Mouse (Mus musculus): ENCODE measurements around the gene Ddx58. TPM values are rescaled to one million over a fixed set of nuclear protein-coding genes. Genes with fewer than 3 reads are reported as not detected.

Ddx58 gene
- polyA plus RNA-seq (2015; fragmentation: Nextera tagmentation; extraction: Ambion mirVana) = 18.0 and 19.3 TPM in 2 replicates

- H3K4me3 ChIP-seq (ENCODE audit: low read depth, low read length) = peak within 1 kb of the TSS; percentile 76
- ATAC-seq = peak; percentile 75
- 0 out of 2 replicates have a peak, but pooled peaks cover 4% of the 10 kb centered on the region for H3K36me3 ChIP-seq (ENCODE audit: control insufficient read depth, insufficient read depth)
- no peaks in the 10 kb centered on the region for H3K27me3 ChIP-seq (replicated peaks; ENCODE audit: control insufficient read depth, insufficient read depth, low read length)
- H3K27ac ChIP-seq (ENCODE audit: low read depth, low read length) = peak within 1 kb of the TSS; percentile 90
- 2% methylated on average over 34 of the region's 35 CpGs for WGBS
- no peaks in the 10 kb centered on the region for H3K9me3 ChIP-seq (ENCODE audit: control insufficient read depth)
- no peak for TF ChIP-seq CTCF (IDR thresholded peaks at IDR 0.05; ENCODE audit: low read depth)
- 0 out of 2 replicates have a peak, but pooled peaks cover 3% of the 10 kb centered on the region for H3K4me1 ChIP-seq (replicated peaks; ENCODE audit: control insufficient read depth, insufficient read depth, low read length)
- H3K4me2 ChIP-seq (replicated peaks; ENCODE audit: low read depth) = peak within 1 kb of the TSS; percentile 91
- H3K9ac ChIP-seq (ENCODE audit: low read depth, low read length) = peak within 1 kb of the TSS; percentile 68
These were observed at the start of gene Ddx58 for GRCm38 (mm10) chr4:40239409-40240271. Gene Ddx58, minus strand, starts transcription at chr4:40239828.

GRCm38 (mm10) chr4:40289046-40289445 is 49.4 kb upstream of the Ddx58 start:
- H3K9me3 ChIP-seq (ENCODE audit: control insufficient read depth) = 0 out of 2 replicates have a peak, but pooled peaks cover 6% of the 10 kb centered on the region
- 81% methylated on average over 2 of the region's 2 CpGs for WGBS
- H3K9ac ChIP-seq (ENCODE audit: low read depth, low read length) = no peak overlapping the region
- no peaks in the 10 kb centered on the region for H3K36me3 ChIP-seq (ENCODE audit: control insufficient read depth, insufficient read depth)
- H3K27me3 ChIP-seq (replicated peaks; ENCODE audit: control insufficient read depth, insufficient read depth, low read length) = no peaks in the 10 kb centered on the region
- no peaks in the 10 kb centered on the region for H3K4me1 ChIP-seq (replicated peaks; ENCODE audit: control insufficient read depth, insufficient read depth, low read length)
- no peak overlapping the region for H3K4me2 ChIP-seq (replicated peaks; ENCODE audit: low read depth)
- no peak overlapping the region for H3K27ac ChIP-seq (ENCODE audit: low read depth, low read length)
- TF ChIP-seq CTCF (IDR thresholded peaks at IDR 0.05; ENCODE audit: low read depth) = no peak
- H3K4me3 ChIP-seq (ENCODE audit: low read depth, low read length) = no peak overlapping the region
- no peak for ATAC-seq

- H3K4me2 ChIP-seq (replicated peaks; ENCODE audit: low read depth) = no peak overlapping the region
- no peak for TF ChIP-seq CTCF (IDR thresholded peaks at IDR 0.05; ENCODE audit: low read depth)
- H3K27me3 ChIP-seq (replicated peaks; ENCODE audit: control insufficient read depth, insufficient read depth, low read length) = no peaks in the 10 kb centered on the region
- H3K27ac ChIP-seq (ENCODE audit: low read depth, low read length) = no peak overlapping the region
- no peaks in the 10 kb centered on the region for H3K4me1 ChIP-seq (replicated peaks; ENCODE audit: control insufficient read depth, insufficient read depth, low read length)
- no peak overlapping the region for H3K4me3 ChIP-seq (ENCODE audit: low read depth, low read length)
- ATAC-seq = no peak
- H3K9me3 ChIP-seq (ENCODE audit: control insufficient read depth) = no peaks in the 10 kb centered on the region
- no peaks in the 10 kb centered on the region for H3K36me3 ChIP-seq (ENCODE audit: control insufficient read depth, insufficient read depth)
- 82% methylated on average over 6 of the region's 6 CpGs for WGBS
- H3K9ac ChIP-seq (ENCODE audit: low read depth, low read length) = no peak overlapping the region
These were observed 47.8 kb upstream of the Ddx58 start for GRCm38 (mm10) chr4:40287415-40287814.

- no peak for ATAC-seq
- Histone ChIP-seq H3K9me3 (ENCODE audit: control insufficient read depth) (no peaks in the 10 kb centered on the region), H3K27ac (ENCODE audit: low read depth, low read length) (no peak overlapping the region), H3K4me2 (replicated peaks; ENCODE audit: low read depth) (no peak overlapping the region), H3K4me3 (ENCODE audit: low read depth, low read length) (no peak overlapping the region), H3K36me3 (ENCODE audit: control insufficient read depth, insufficient read depth) (no peaks in the 10 kb centered on the region), H3K27me3 (replicated peaks; ENCODE audit: control insufficient read depth, insufficient read depth, low read length) (no peaks in the 10 kb centered on the region), H3K9ac (ENCODE audit: low read depth, low read length) (no peak overlapping the region), H3K4me1 (replicated peaks; ENCODE audit: control insufficient read depth, insufficient read depth, low read length) (no peaks in the 10 kb centered on the region)
- TF ChIP-seq CTCF (IDR thresholded peaks at IDR 0.05; ENCODE audit: low read depth) = peak; percentile 89
- WGBS = 13% methylated on average over 4 of the region's 4 CpGs
These were observed 46.0 kb upstream of the Ddx58 start for GRCm38 (mm10) chr4:40285582-40285981.

- H3K4me3 ChIP-seq (ENCODE audit: low read depth, low read length) = peak within 1 kb of the TSS; percentile 97
- H3K9me3 ChIP-seq (ENCODE audit: control insufficient read depth) = no peaks in the 10 kb centered on the region
- ATAC-seq = peak; percentile 99
- peak within 1 kb of the TSS; percentile 95 for H3K4me2 ChIP-seq (replicated peaks; ENCODE audit: low read depth)
- H3K4me1 ChIP-seq (replicated peaks; ENCODE audit: control insufficient read depth, insufficient read depth, low read length) = no peaks in the 10 kb centered on the region; the same call in 1 of the 2 replicates
- H3K27ac ChIP-seq (ENCODE audit: low read depth, low read length) = peak within 1 kb of the TSS; percentile 75
- under 1% methylated on average over 36 of the region's 36 CpGs for WGBS
- no peak for TF ChIP-seq CTCF (IDR thresholded peaks at IDR 0.05; ENCODE audit: low read depth)
- H3K27me3 ChIP-seq (replicated peaks; ENCODE audit: control insufficient read depth, insufficient read depth, low read length) = no peaks in the 10 kb centered on the region
- peaks cover 12% of the 10 kb centered on the region; the same call in 1 of the 2 replicates for H3K36me3 ChIP-seq (ENCODE audit: control insufficient read depth, insufficient read depth)
- H3K9ac ChIP-seq (ENCODE audit: low read depth, low read length) = peak within 1 kb of the TSS; percentile 86
These were observed 39.8 kb upstream of the Ddx58 start, which contains the start of gene Ndufb6 for GRCm38 (mm10) chr4:40279276-40279900. Gene Ndufb6, minus strand, starts transcription at chr4:40279421.

- Histone ChIP-seq H3K4me2 (replicated peaks; ENCODE audit: low read depth) (peak overlapping the region; percentile 95), H3K4me3 (ENCODE audit: low read depth, low read length) (peak overlapping the region; percentile 97), H3K9ac (ENCODE audit: low read depth, low read length) (peak overlapping the region; percentile 86), H3K4me1 (replicated peaks; ENCODE audit: control insufficient read depth, insufficient read depth, low read length) (no peaks in the 10 kb centered on the region; the same call in 1 of the 2 replicates), H3K27me3 (replicated peaks; ENCODE audit: control insufficient read depth, insufficient read depth, low read length) (no peaks in the 10 kb centered on the region), H3K27ac (ENCODE audit: low read depth, low read length) (peak overlapping the region; percentile 75), H3K9me3 (ENCODE audit: control insufficient read depth) (no peaks in the 10 kb centered on the region), H3K36me3 (ENCODE audit: control insufficient read depth, insufficient read depth) (peaks cover 12% of the 10 kb centered on the region; the same call in 1 of the 2 replicates)
- under 1% methylated on average over 21 of the region's 21 CpGs for WGBS
- ATAC-seq = peak; percentile 37
- TF ChIP-seq CTCF (IDR thresholded peaks at IDR 0.05; ENCODE audit: low read depth) = no peak
These were observed 39.2 kb upstream of the Ddx58 start for GRCm38 (mm10) chr4:40278880-40279275.

Data from intestine, postnatal 0 days (tissue).